Mouse (Mus musculus): ENCODE results near the gene Lamb3. TPM values are rescaled to one million over a fixed set of nuclear protein-coding genes. Genes with fewer than 3 reads are reported as not detected.

Lamb3 gene
- total RNA-seq (2021), result 1 to 10 TPM in 1 of 2 experiments, under 1 TPM in 1; 0.89 to 1.9 TPM

DNA sequence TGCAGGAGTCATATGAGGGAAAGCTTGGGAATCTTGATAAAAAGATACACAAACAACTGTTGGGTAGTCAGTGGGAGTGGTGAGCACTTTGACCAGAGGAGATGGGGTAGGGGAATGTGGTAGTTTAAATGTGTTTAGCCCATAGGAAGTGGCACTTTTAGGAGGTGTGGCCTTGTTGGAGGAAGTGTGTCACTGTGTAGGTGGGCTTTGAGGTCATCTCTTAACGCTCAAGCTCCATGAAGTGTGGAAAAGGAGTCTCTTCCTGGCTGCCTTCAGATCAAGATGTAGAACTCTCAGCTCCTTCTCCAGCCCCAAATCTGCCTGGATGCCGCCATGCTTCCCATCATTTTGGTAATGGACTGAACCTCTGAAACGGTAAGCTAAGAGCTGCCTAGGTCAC lies at the start of gene Lamb3:
Gene Lamb3 (plus strand): TSS at position 197 of the 400 bp plus-strand sequence.
- intact Hi-C loops (cut with DNase I), result no loop called here
- no peak for DNase-seq (ENCODE audit: low spot score in 2 of 2)

DNA sequence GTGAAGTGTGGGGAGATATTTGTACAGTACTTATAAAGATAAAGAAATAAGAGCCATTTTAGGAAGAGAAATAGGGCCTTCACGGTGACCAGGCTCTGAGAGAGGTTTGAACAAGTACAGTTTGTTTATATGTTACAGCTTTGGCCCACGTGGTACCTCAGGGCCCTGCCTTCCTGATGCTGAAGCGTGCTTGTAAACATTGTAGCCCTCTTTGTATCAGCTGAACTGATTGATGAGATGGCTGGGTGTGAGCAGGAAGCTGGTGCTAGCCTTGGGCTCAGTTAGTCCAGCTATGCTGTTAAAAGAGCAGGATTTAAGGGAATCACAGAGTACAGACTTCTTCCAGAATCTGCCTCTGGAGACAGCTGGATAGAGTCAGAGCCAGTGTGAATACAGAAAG lies 48.3 kb upstream of the Lamb3 start:
- no peak for DNase-seq (ENCODE audit: low spot score in 2 of 2)
- intact Hi-C loops (cut with DNase I), result no loop called here

DNA sequence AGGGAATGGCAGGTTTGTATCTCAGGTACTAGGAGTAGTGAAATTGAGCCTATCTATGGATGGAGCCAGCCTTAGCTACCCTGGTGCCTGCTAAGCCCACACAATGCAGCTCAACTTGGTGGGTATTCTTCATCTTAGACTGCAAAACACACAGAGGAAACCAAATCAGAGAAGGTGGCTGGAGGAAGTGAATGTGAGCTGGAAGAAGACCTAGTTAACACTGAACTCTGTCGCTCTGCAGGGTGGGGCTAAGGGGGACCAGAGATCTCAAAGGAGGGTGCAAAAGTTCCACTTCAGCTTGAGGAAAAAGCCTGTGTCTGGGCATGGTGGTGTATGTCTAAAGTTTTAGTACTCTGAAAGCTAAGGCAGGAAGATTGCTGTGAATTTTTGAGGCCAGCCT lies 47.9 kb upstream of the Lamb3 start:
- DNase-seq (ENCODE audit: low spot score in 2 of 2), result no peak

DNA sequence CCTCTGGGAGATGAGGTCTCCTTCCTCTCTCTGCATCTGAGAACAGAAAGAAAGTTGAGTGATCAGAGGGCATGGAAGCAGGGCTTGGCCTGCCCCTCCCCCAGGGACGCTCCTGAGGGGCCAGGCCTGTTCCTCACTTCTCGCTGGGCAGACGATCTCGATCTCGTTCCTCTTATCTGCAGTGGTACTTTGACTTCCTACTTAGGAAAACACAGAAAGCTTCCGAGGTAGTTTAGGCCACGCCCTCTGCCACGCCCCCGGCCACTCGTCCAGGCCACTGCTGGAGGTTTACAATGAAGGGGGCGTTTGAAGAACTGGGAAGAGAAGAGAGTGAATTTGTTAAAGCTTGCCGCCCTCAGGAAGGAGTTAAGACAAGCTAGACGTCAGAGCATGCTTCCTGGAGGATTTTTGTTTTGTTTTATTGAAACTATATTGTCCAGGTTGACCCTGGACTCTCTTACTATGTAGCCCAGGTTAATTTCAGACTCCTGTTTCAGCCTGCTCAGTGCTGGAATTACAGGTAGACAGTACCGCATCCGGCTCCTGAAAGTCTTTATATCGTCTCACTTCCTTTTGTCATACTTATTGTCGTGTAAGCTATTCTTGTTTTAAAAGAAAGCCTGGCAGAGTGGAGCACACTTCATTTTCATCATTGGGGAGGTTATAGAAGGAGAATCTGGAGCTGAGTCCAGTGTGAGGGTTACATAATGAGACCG lies 47.0 kb upstream of the Lamb3 start:
- intact Hi-C loops (cut with DNase I), result no loop called here
- DNase-seq (ENCODE audit: low spot score in 2 of 2), result peak in 1 of 2 experiments; percentile 23

More for the DNA sequence above, 47.9 kb upstream of the Lamb3 start:
- intact Hi-C loops (cut with DNase I), result no loop called here

DNA sequence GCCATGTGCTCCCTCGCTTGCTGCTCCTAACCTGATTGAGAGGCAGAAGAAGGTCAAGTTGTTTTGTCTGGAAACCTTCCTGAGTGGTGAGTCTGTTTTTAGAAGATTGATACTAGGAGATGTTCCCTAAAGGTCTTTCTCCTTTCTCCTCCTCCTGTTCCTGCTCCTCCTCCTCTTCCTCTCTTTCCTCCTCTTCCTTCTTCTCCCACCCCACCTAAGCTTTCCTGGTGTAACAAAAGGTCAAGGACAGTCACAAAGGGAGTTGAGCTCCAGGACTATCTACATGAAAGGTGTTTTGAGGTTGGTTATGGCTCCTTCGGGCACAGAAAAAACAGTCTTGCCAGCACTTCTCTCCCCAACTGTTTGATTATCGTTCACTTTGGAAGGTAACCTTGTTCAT lies 39.8 kb upstream of the Lamb3 start, which contains the start of gene A130010J15Rik:
Gene A130010J15Rik (plus strand): TSS at position 301 of the 400 bp plus-strand sequence.
- intact Hi-C loops (cut with DNase I), result no loop called here
- no peak for DNase-seq (ENCODE audit: low spot score in 2 of 2)

DNA sequence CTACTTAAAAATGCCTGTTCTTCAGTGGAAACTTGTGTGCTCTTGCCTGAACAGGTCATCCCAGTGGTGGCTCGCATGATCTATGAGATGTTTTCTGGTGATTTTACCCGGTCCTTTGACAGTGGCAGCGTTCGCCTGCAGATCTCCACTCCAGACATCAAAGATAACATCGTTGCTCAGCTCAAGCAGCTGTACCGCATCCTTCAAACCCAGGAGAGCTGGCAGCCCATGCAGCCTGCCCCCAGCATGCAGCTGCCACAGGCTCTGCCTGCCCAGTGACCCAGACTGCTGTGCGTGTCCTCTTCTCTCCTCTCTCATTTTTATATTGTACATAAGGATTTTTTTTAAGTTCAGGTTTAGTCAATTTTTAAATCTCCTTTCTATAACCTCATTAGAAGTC lies 38.3 kb upstream of the Lamb3 start:
- intact Hi-C loops (cut with DNase I), result no loop called here

GRCm38 (mm10) chr1:193169856-193170255 lies 37.6 kb upstream of the Lamb3 start:
- intact Hi-C loops (cut with DNase I), result no loop called here
- DNase-seq (ENCODE audit: low spot score in 2 of 2), result no peak

More for the DNA sequence above, 38.3 kb upstream of the Lamb3 start:
- no peak for DNase-seq (ENCODE audit: low spot score in 2 of 2)

GRCm38 (mm10) chr1:193172991-193173809 lies 34.3 kb upstream of the Lamb3 start:
- intact Hi-C loops (cut with DNase I), result loop anchor here (2.0 kb wide), 1 partner anchor 42 kb away; the partner anchor contains the start of gene Diexf
- DNase-seq (ENCODE audit: low spot score in 2 of 2), result peak; percentile 93 to 99

- DNase-seq (ENCODE audit: low spot score in 2 of 2), result no peak
- intact Hi-C loops (cut with DNase I), result loop anchor here (2.0 kb wide), 1 partner anchor 43 kb away; the partner anchor contains the start of gene Diexf
Observed at GRCm38 (mm10) chr1:193173810-193174129, 33.7 kb upstream of the Lamb3 start.

DNA sequence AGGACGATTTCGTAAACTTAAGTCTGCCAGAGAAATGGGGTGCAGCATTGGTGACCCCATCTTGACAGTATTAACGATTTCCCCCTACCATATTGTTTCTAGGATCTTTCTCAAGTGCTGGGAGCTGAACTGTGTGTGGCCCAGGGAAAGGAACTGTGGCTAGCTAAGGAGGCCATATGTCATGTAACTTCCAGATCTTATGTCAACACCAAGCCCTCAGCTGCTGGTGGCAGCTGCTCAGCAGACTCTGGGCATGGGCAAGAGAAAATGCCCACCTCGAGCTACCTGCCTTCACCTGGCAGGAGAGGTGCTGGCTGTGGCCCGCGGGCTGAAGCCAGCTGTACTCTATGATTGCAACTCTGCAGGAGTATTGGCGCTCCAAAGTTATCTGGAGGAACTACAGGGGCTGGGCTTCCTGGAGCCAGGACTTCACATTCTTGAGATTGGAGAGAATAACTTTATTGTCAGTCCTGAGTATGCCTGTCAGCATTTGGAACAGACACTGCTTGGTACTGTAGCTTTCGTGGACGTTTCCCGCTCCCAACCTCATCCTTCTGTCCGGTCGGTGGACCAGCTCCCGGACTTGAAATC lies 33.3 kb upstream of the Lamb3 start:
- intact Hi-C loops (cut with DNase I), result no loop called here

GRCm38 (mm10) chr1:193181104-193181503 lies 26.4 kb upstream of the Lamb3 start:
- DNase-seq (ENCODE audit: low spot score in 2 of 2), result no peak
- intact Hi-C loops (cut with DNase I), result no loop called here

More for the DNA sequence above, 33.3 kb upstream of the Lamb3 start:
- no peak for DNase-seq (ENCODE audit: low spot score in 2 of 2)

DNA sequence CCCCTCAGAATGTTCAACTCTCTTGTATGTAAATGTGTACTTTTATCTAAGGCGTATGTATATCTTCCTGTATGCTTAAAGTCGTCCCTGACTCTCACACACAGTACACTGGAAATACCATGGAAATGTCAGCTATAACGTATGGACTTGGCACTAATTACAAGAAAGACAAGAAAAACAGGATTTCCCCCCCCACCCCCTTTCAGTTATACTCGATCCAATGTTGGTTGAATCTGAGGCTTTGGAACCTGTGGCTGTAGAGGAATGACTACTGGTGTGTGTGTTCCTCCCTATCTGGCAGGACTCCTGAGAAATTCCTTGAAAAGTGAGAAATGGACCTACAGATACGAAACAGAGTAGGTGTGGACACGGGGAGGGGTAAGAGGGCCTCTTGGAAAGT lies 19.2 kb upstream of the Lamb3 start:
- intact Hi-C loops (cut with DNase I), result no loop called here
- no peak for DNase-seq (ENCODE audit: low spot score in 2 of 2)

GRCm38 (mm10) chr1:193189151-193189621 lies 18.3 kb upstream of the Lamb3 start:
- intact Hi-C loops (cut with DNase I), result no loop called here
- peak; percentile 21 to 37 for DNase-seq (ENCODE audit: low spot score in 2 of 2)

DNA sequence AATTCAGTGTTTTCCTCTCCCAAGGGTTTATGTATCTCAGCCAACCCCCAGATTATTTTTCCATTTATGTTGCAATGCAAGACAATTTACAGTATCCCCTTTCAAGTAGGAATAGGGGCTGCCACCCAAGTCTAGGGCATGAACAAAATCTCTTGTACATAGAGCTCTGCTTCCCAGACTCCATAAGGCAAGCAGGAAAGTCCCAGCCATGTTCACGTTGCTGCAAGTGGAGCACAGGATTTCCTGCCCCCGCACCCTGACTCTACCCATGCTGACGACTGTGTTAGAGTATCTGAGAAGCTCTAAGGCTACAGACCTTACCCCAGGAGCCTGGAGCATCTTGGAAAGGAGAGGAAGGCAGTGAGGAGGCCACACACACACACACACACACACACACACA lies 17.7 kb upstream of the Lamb3 start:
- intact Hi-C loops (cut with DNase I), result no loop called here

DNA sequence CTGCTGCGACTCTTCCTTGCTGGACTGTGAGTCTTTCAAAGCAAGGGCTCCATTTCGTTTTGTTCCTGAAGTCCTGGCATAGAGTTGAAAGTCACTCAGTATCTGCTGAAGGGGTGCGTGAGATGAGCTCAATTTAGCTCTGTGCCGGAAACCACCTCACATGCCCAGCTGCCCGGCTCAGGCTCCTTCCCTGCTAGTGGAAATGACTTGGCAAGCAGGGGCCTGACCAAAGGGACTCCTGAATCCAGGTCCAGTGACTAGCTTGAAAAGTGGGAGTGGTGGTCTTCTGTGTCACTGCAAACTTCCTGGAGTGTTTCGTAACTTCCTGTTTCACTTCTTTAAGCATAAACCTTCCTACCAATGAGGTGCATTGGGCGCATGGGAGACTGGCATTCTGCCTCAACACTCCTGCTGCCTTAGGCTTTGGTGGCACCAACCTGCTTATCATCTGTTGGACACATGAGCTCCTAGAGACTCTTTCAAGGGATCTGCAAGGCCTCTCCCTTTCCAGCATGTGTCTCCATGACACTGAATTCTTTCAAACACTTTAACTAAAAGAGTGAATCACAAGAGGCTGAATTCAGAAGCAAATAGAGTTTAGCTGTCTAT lies 15.7 kb upstream of the Lamb3 start:
- intact Hi-C loops (cut with DNase I), result no loop called here
- no peak for DNase-seq (ENCODE audit: low spot score in 2 of 2)

More for the DNA sequence above, 17.7 kb upstream of the Lamb3 start:
- no peak for DNase-seq (ENCODE audit: low spot score in 2 of 2)

DNA sequence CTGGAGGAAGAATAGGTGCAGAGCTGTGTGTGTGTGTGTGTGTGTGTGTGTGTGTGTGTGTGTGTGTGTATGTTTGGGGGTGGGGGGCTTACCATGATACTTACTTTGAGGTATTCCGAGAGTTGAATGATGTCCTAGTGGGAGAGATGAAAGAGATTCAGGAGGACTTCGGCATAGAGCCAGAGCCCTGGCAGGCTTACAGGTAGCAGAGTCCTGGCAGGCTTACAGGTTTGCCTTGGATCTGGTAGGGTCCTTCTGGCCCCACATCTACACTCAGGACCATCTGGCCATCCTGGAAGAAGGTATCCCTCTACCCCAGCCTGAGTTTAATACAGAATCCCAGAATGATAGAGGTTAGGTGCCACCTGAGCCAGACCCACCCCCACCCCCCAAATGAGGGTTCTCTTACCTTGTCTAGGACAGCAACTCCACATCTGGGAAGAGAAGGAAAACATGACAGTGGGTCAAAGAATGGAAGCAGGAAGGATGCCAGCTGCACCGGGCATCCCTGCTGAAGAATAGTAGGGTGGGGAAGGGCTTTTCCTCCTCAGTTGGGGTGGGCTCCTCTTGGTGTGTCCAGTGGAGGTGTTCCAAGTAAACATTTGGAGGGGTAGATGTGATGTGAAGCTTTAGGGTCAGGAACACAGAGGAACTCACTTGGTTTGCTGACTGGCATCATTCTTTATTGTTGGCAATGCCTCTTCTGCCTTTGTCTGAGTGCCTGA lies 12.9 kb upstream of the Lamb3 start:
- intact Hi-C loops (cut with DNase I), result no loop called here
- no peak for DNase-seq (ENCODE audit: low spot score in 2 of 2)

DNA sequence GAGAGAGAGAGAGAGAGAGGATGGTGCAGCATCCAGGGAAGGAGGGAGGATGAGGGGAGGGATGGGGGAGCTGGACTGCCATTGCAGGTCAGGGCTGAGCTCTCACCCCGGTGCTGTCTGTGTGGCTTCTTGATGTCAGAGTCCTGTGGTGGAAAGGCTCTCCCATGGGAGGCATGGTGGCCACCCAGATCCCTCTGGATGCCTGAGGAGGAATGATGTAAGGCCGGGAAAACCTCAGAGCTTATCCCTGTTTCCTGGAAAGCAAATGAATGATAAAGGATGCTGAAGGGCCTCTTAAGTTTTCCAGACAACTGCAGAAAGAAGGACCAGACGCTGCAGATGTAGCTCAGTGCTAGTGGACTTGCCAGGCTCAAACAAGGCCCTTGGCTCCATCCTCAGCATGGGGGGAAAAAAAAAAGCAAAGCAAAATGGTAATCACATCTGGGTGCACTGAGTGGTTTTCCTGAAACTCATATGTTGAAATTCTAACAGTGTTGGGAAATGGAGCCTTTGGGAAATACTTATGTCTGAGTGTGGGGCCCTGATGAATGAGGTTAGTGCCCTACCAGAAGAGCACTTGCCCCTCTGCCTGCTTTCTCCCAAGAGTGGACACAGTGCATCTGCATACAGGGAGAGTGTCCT lies 12.2 kb upstream of the Lamb3 start:
- intact Hi-C loops (cut with DNase I), result no loop called here
- DNase-seq (ENCODE audit: low spot score in 2 of 2), result no peak

DNA sequence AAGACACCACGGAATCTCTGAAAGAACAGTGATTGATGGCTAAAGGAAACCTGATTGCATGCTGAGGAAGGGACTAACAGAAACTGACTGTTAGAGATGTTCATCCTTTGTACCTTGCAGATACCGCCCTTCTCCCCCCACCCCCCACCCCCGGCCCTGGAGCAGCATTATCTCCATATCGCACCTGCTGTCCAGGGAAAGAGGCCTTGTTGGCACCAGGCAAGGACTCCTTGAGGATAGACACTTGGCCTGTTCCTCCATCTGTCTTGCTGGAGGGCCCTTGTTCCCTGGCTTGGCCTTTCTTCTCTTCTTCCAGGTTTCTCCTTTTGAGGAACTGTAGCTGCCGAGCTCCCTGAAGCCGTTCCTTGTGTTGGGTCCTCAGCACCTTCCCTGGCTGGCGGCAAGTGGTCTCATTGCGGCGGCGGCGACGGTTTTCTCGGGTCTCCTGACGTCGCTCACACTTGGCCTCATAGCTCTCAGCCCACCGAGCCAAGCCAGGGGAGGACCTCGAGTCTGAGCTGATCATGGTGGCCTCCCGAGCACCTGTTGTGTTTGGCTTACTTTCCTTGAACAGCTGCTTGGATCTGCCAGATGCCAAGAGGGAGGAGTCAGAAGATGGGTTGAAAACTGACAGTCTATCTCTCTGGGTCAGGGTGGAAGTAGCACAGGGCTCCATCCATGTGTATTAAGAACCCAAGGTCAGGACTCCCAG lies 9.8 kb upstream of the Lamb3 start:
- no peak for DNase-seq (ENCODE audit: low spot score in 2 of 2)
- intact Hi-C loops (cut with DNase I), result no loop called here

All from left cerebral cortex, postnatal 25 days (tissue).